Mouse (Mus musculus) central nervous system, embryonic 11.5 days (tissue): ENCODE measurements around the gene Gm2007. TPM values are rescaled to one million over a fixed set of nuclear protein-coding genes. Genes with fewer than 3 reads are reported as not detected.

Source experiments
- polyA plus RNA-seq: library from polyadenylated mRNA; depleted of rRNA; stranded (reverse); fragments of >200 nt; gene quantifications from 2 replicates; pipeline ENCODE4 v1.2.3, GENCODE M21; 2012; rRNA removed

Gene Gm2007
- polyA plus RNA-seq = not detected in 2 replicates

GRCm38 (mm10) chr2:175741237-175741636, at the start of gene Gm2007:
Gene Gm2007, plus strand, starts transcription at chr2:175741537.

GRCm38 (mm10) chr2:175703546-175703945, 37.8 kb upstream of the Gm2007 start, which contains the start of gene Zfp969:
Gene Zfp969, minus strand, starts transcription at chr2:175703646.

GRCm38 (mm10) chr2:175800993-175801392, 59.7 kb downstream of the Gm2007 start, which contains the start of gene Gm14288:
Gene Gm14288, minus strand, starts transcription at chr2:175801093.

Other genes starting within 250 kb of the Gm2007 start
- not detected in 2 replicates for gene Gm11007, start 97.6 kb upstream of the Gm2007 start, polyA plus RNA-seq
- gene Zfp969, start 37.9 kb upstream of the Gm2007 start, polyA plus RNA-seq = not detected in 2 replicates
- 2.4 and 5.6 TPM in 2 replicates for gene Gm14288, start 59.6 kb downstream of the Gm2007 start, polyA plus RNA-seq
- 2.4 and 7.5 TPM in 2 replicates for gene Gm6710, start 127.7 kb downstream of the Gm2007 start, polyA plus RNA-seq
- gene Zfp966, start 189.6 kb downstream of the Gm2007 start, polyA plus RNA-seq = 3.0 and 8.6 TPM in 2 replicates
- gene Gm2026, start 223.8 kb downstream of the Gm2007 start, polyA plus RNA-seq = 3.1 and 9.9 TPM in 2 replicates